Mouse (Mus musculus): Measurements from ENCODE around the gene Cbll1. TPM values are rescaled to one million over a fixed set of nuclear protein-coding genes. Genes with fewer than 3 reads are reported as not detected.

Cbll1 gene
- polyA plus RNA-seq, 1 experiment from 2014 or later: 9.6 TPM

DNA sequence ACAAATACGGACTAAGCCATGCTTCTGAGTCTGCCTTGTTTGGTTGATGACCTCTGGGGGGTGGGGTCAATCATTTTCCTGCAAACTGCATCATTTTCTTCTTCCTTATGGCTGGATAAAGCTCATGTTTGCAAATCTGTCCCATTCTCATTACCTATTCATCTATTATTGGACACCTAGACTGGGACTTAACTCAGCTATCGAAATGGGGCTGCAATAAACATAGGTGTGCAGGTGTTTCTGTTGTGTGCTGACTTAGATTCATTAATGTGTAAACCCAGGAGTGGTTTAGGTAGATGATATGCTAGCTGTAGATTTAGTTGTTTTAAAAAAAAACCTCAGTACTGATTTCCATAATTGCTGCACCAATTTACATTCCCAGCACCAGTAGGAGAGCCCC lies 59.8 kb downstream of the Cbll1 start:
- peak overlapping the region; percentile 58 for H3K4me2 ChIP-seq (replicated peaks; ENCODE audit: low read depth)
- H3K9me3 ChIP-seq (ENCODE audit: control insufficient read depth): no peaks in the 10 kb centered on the region
- peak; percentile 60 for ATAC-seq
- H3K4me3 ChIP-seq (ENCODE audit: low read depth, low read length): 0 out of 2 replicates have a peak overlapping the region, but pooled peaks have one; percentile 21
- WGBS: 41% methylated on average over 2 of the region's 2 CpGs
- H3K27ac ChIP-seq (ENCODE audit: low read depth, low read length): peak overlapping the region; percentile 90
- H3K4me1 ChIP-seq (replicated peaks; ENCODE audit: control insufficient read depth, insufficient read depth, low read length): no peaks in the 10 kb centered on the region
- no peaks in the 10 kb centered on the region for H3K27me3 ChIP-seq (replicated peaks; ENCODE audit: control insufficient read depth, insufficient read depth, low read length)
- TF ChIP-seq CTCF (IDR thresholded peaks at IDR 0.05; ENCODE audit: low read depth): no peak
- no peak overlapping the region for H3K9ac ChIP-seq (ENCODE audit: low read depth, low read length)
- no peaks in the 10 kb centered on the region for H3K36me3 ChIP-seq (ENCODE audit: control insufficient read depth, insufficient read depth)

DNA sequence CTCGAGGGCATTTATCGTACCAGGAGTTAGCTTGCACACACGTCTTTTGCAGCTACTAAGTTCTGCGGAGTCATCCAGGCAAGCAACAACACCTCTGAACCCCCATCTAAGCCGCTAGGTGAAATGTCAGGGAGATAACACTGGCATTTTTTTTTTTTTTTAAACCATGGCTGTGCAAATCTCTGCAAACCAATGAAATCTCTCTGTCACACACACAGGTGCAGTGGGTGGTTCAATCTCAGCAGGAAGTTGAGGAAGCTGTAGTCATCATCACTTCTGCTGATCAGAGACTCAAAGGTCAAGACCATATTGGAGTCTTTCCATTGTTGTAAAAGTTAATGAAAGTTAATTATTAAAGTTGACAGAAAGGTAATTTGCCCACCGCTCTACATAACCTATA lies 61.6 kb downstream of the Cbll1 start:
- Histone ChIP-seq H3K27me3 (replicated peaks; ENCODE audit: control insufficient read depth, insufficient read depth, low read length) (no peaks in the 10 kb centered on the region), H3K4me3 (ENCODE audit: low read depth, low read length) (0 out of 2 replicates have a peak overlapping the region, but pooled peaks have one; percentile 1), H3K36me3 (ENCODE audit: control insufficient read depth, insufficient read depth) (no peaks in the 10 kb centered on the region), H3K9ac (ENCODE audit: low read depth, low read length) (no peak overlapping the region), H3K4me1 (replicated peaks; ENCODE audit: control insufficient read depth, insufficient read depth, low read length) (no peaks in the 10 kb centered on the region), H3K27ac (ENCODE audit: low read depth, low read length) (peak overlapping the region; percentile 90), H3K4me2 (replicated peaks; ENCODE audit: low read depth) (peak overlapping the region; percentile 58), H3K9me3 (ENCODE audit: control insufficient read depth) (no peaks in the 10 kb centered on the region)
- 0 out of 2 replicates have a peak, but pooled peaks have one; percentile 1 for TF ChIP-seq CTCF (IDR thresholded peaks at IDR 0.05; ENCODE audit: low read depth)
- ATAC-seq: peak; percentile 91
- 29% methylated on average over 6 of the region's 6 CpGs for WGBS

Other genes starting within 250 kb of the Cbll1 start
- 25.8 and 27.5 TPM in 2 replicates for gene Lamb1, start 234.4 kb downstream of the Cbll1 start, polyA plus RNA-seq (2015; fragmentation: Nextera tagmentation; extraction: Ambion mirVana)
- gene Dld, start 148.2 kb downstream of the Cbll1 start, polyA plus RNA-seq (2015; fragmentation: Nextera tagmentation; extraction: Ambion mirVana): 115 and 124 TPM in 2 replicates
- 61.6 and 75.4 TPM in 2 replicates for gene Slc26a3, start 108.7 kb downstream of the Cbll1 start, polyA plus RNA-seq (2015; fragmentation: Nextera tagmentation; extraction: Ambion mirVana)
- gene Slc26a4, start 60.4 kb upstream of the Cbll1 start, polyA plus RNA-seq (2015; fragmentation: Nextera tagmentation; extraction: Ambion mirVana): 0.16 and 0.27 TPM in 2 replicates
- gene Bcap29, start 135.0 kb upstream of the Cbll1 start, polyA plus RNA-seq (2015; fragmentation: Nextera tagmentation; extraction: Ambion mirVana): 29.6 and 30.0 TPM in 2 replicates
- gene Dus4l, start 155.2 kb upstream of the Cbll1 start, polyA plus RNA-seq (2015; fragmentation: Nextera tagmentation; extraction: Ambion mirVana): 4.4 and 5.5 TPM in 2 replicates
- gene Cog5, start 155.3 kb upstream of the Cbll1 start, polyA plus RNA-seq (2015; fragmentation: Nextera tagmentation; extraction: Ambion mirVana): 16.4 and 19.1 TPM in 2 replicates
- gene Gpr22, start 214.3 kb upstream of the Cbll1 start, polyA plus RNA-seq (2015; fragmentation: Nextera tagmentation; extraction: Ambion mirVana): 3.2 and 3.5 TPM in 2 replicates